Mouse (Mus musculus) testis, adult 2 months (tissue): ENCODE measurements around the gene Acot11.

Experiments used
- CTCF ChIP-seq: fragments of 200-500 bp; IDR thresholded peaks from 2 replicates; pipeline ENCODE4 v1.5.1; 2012; ENCODE audit warnings: low read depth, mild to moderate bottlenecking, inconsistent platforms, low read length, moderate library complexity; ENCODE audit not compliant: control insufficient read depth, insufficient read depth, insufficient replicate concordance
- POLR2A ChIP-seq: fragments of 200-500 bp; IDR thresholded peaks from 2 replicates; pipeline ENCODE4 v1.6.1; 2012; ENCODE audit warnings: low read depth, mild to moderate bottlenecking, inconsistent platforms, low read length, moderate library complexity; ENCODE audit not compliant: control insufficient read depth

DNA sequence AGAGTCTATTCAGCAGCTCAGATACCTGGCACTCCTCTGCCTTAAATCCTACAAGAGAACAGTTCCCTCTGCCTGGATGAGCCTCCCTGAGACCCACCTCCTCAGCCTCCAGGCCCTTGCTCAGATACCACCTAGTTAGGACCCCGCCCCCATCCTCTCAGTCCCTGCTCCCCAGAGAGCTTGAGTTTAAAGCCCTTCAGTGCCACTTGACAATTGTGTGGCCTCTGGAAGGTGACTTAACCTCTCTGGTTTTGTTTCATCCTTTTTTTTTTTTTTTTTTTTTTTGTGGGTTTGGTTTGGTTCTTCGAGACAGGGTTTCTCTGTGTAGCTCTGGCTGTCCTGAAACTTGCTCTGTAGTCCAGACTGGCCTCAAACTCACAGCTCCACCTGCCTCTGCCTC lies 9.5 kb downstream of the Acot11 start:
- TF ChIP-seq CTCF, result no peak
- TF ChIP-seq POLR2A, result no peak
